Mouse (Mus musculus): ENCODE data around the gene Erlec1. TPM values are rescaled to one million over a fixed set of nuclear protein-coding genes. Genes with fewer than 3 reads are reported as not detected.

Erlec1 gene
- polyA plus RNA-seq, 1 experiment from 2014 or later: 12.6 TPM

- Histone ChIP-seq H3K36me3 (ENCODE audit: control insufficient read depth, insufficient read depth, low read length) (no peaks in the 10 kb centered on the region), H3K4me3 (ENCODE audit: low read depth, low read length) (peak overlapping the region; percentile 79; the same call in 1 of the 2 replicates), H3K4me2 (peak overlapping the region; percentile 32; the same call in 1 of the 2 replicates), H3K9me3 (replicated peaks; ENCODE audit: control insufficient read depth, low read length) (no peaks in the 10 kb centered on the region), H3K4me1 (ENCODE audit: control insufficient read depth, insufficient read depth, low read length) (peaks cover 5% of the 10 kb centered on the region; the same call in 1 of the 2 replicates), H3K9ac (ENCODE audit: low read depth, low read length) (no peak overlapping the region), H3K27ac (ENCODE audit: low read depth, low read length) (no peak overlapping the region), H3K27me3 (ENCODE audit: control insufficient read depth, insufficient read depth, low read length) (no peaks in the 10 kb centered on the region)
- ATAC-seq (replicated peaks; ENCODE audit: insufficient number of reproducible peaks, low FRiP score, low TSS enrichment): no peak
- WGBS (ENCODE audit: insufficient replicate concordance): 58% methylated on average over 2 of the region's 2 CpGs
Observed at GRCm38 (mm10) chr11:30985237-30985636, 31.1 kb upstream of the Erlec1 start.

- 1% methylated on average over 32 of the region's 32 CpGs for WGBS (ENCODE audit: insufficient replicate concordance)
- ATAC-seq (replicated peaks; ENCODE audit: insufficient number of reproducible peaks, low FRiP score, low TSS enrichment): peak; percentile 80
- peak overlapping the region; percentile 94 for H3K9ac ChIP-seq (ENCODE audit: low read depth, low read length)
Observed at GRCm38 (mm10) chr11:30953469-30954154, 523 bp downstream of the Erlec1 start.

GRCm38 (mm10) chr11:30952829-30953228 lies 1.3 kb downstream of the Erlec1 start:
- peak overlapping the region; percentile 67 for H3K4me2 ChIP-seq
- H3K9me3 ChIP-seq (replicated peaks; ENCODE audit: control insufficient read depth, low read length): no peaks in the 10 kb centered on the region
- WGBS (ENCODE audit: insufficient replicate concordance): 66% methylated on average over 5 of the region's 5 CpGs
- peak overlapping the region; percentile 94 for H3K9ac ChIP-seq (ENCODE audit: low read depth, low read length)
- no peak overlapping the region for H3K27ac ChIP-seq (ENCODE audit: low read depth, low read length)
- peak overlapping the region; percentile 87 for H3K4me3 ChIP-seq (ENCODE audit: low read depth, low read length)
- H3K27me3 ChIP-seq (ENCODE audit: control insufficient read depth, insufficient read depth, low read length): no peaks in the 10 kb centered on the region
- H3K4me1 ChIP-seq (ENCODE audit: control insufficient read depth, insufficient read depth, low read length): peaks cover 8% of the 10 kb centered on the region; the same call in 1 of the 2 replicates
- H3K36me3 ChIP-seq (ENCODE audit: control insufficient read depth, insufficient read depth, low read length): peaks cover 11% of the 10 kb centered on the region
- no peak for ATAC-seq (replicated peaks; ENCODE audit: insufficient number of reproducible peaks, low FRiP score, low TSS enrichment)

More at GRCm38 (mm10) chr11:30953469-30954154, 523 bp downstream of the Erlec1 start:
- Histone ChIP-seq H3K27ac (ENCODE audit: low read depth, low read length) (peak overlapping the region; percentile 78), H3K4me2 (peak overlapping the region; percentile 67), H3K4me3 (ENCODE audit: low read depth, low read length) (peak overlapping the region; percentile 87), H3K4me1 (ENCODE audit: control insufficient read depth, insufficient read depth, low read length) (peaks cover 8% of the 10 kb centered on the region; the same call in 1 of the 2 replicates), H3K36me3 (ENCODE audit: control insufficient read depth, insufficient read depth, low read length) (peaks cover 6% of the 10 kb centered on the region), H3K9me3 (replicated peaks; ENCODE audit: control insufficient read depth, low read length) (no peaks in the 10 kb centered on the region), H3K27me3 (ENCODE audit: control insufficient read depth, insufficient read depth, low read length) (no peaks in the 10 kb centered on the region)

- H3K4me1 ChIP-seq (ENCODE audit: control insufficient read depth, insufficient read depth, low read length): no peaks in the 10 kb centered on the region
- no peak overlapping the region for H3K4me2 ChIP-seq
- no peak overlapping the region for H3K9ac ChIP-seq (ENCODE audit: low read depth, low read length)
- no peak overlapping the region for H3K27ac ChIP-seq (ENCODE audit: low read depth, low read length)
- no peaks in the 10 kb centered on the region for H3K9me3 ChIP-seq (replicated peaks; ENCODE audit: control insufficient read depth, low read length)
- no peak overlapping the region for H3K4me3 ChIP-seq (ENCODE audit: low read depth, low read length)
- WGBS (ENCODE audit: insufficient replicate concordance): 93% methylated on average over 2 of the region's 2 CpGs
- ATAC-seq (replicated peaks; ENCODE audit: insufficient number of reproducible peaks, low FRiP score, low TSS enrichment): no peak
- peaks cover 32% of the 10 kb centered on the region for H3K36me3 ChIP-seq (ENCODE audit: control insufficient read depth, insufficient read depth, low read length)
- no peaks in the 10 kb centered on the region for H3K27me3 ChIP-seq (ENCODE audit: control insufficient read depth, insufficient read depth, low read length)
Observed at GRCm38 (mm10) chr11:30943522-30943921, 10.6 kb downstream of the Erlec1 start.

- WGBS (ENCODE audit: insufficient replicate concordance): 100% methylated on average over 1 of the region's 1 CpGs
- no peaks in the 10 kb centered on the region for H3K27me3 ChIP-seq (ENCODE audit: control insufficient read depth, insufficient read depth, low read length)
- H3K4me1 ChIP-seq (ENCODE audit: control insufficient read depth, insufficient read depth, low read length): no peaks in the 10 kb centered on the region
- H3K4me2 ChIP-seq: no peak overlapping the region
- H3K27ac ChIP-seq (ENCODE audit: low read depth, low read length): no peak overlapping the region
- no peak for ATAC-seq (replicated peaks; ENCODE audit: insufficient number of reproducible peaks, low FRiP score, low TSS enrichment)
- no peak overlapping the region for H3K4me3 ChIP-seq (ENCODE audit: low read depth, low read length)
- no peaks in the 10 kb centered on the region for H3K9me3 ChIP-seq (replicated peaks; ENCODE audit: control insufficient read depth, low read length)
- H3K9ac ChIP-seq (ENCODE audit: low read depth, low read length): no peak overlapping the region
- peaks cover 15% of the 10 kb centered on the region for H3K36me3 ChIP-seq (ENCODE audit: control insufficient read depth, insufficient read depth, low read length)
Observed at GRCm38 (mm10) chr11:30928498-30928897, 25.6 kb downstream of the Erlec1 start.

- no peaks in the 10 kb centered on the region for H3K4me1 ChIP-seq (ENCODE audit: control insufficient read depth, insufficient read depth, low read length)
- no peak overlapping the region for H3K4me3 ChIP-seq (ENCODE audit: low read depth, low read length)
- H3K27ac ChIP-seq (ENCODE audit: low read depth, low read length): no peak overlapping the region
- H3K9ac ChIP-seq (ENCODE audit: low read depth, low read length): no peak overlapping the region
- H3K27me3 ChIP-seq (ENCODE audit: control insufficient read depth, insufficient read depth, low read length): no peaks in the 10 kb centered on the region
- H3K36me3 ChIP-seq (ENCODE audit: control insufficient read depth, insufficient read depth, low read length): peaks cover 15% of the 10 kb centered on the region
- no peak for ATAC-seq (replicated peaks; ENCODE audit: insufficient number of reproducible peaks, low FRiP score, low TSS enrichment)
- H3K9me3 ChIP-seq (replicated peaks; ENCODE audit: control insufficient read depth, low read length): no peaks in the 10 kb centered on the region
- H3K4me2 ChIP-seq: no peak overlapping the region
Observed at GRCm38 (mm10) chr11:30928079-30928478, 26.1 kb downstream of the Erlec1 start.

GRCm38 (mm10) chr11:30923283-30923682 lies 30.9 kb downstream of the Erlec1 start:
- Histone ChIP-seq H3K9ac (ENCODE audit: low read depth, low read length) (no peak overlapping the region), H3K27ac (ENCODE audit: low read depth, low read length) (no peak overlapping the region), H3K4me3 (ENCODE audit: low read depth, low read length) (no peak overlapping the region), H3K9me3 (replicated peaks; ENCODE audit: control insufficient read depth, low read length) (no peaks in the 10 kb centered on the region), H3K36me3 (ENCODE audit: control insufficient read depth, insufficient read depth, low read length) (peaks cover 8% of the 10 kb centered on the region), H3K27me3 (ENCODE audit: control insufficient read depth, insufficient read depth, low read length) (no peaks in the 10 kb centered on the region), H3K4me1 (ENCODE audit: control insufficient read depth, insufficient read depth, low read length) (no peaks in the 10 kb centered on the region), H3K4me2 (no peak overlapping the region)
- no peak for ATAC-seq (replicated peaks; ENCODE audit: insufficient number of reproducible peaks, low FRiP score, low TSS enrichment)
- WGBS (ENCODE audit: insufficient replicate concordance): 92% methylated on average over 3 of the region's 3 CpGs

- Histone ChIP-seq H3K4me3 (ENCODE audit: low read depth, low read length) (no peak overlapping the region), H3K9ac (ENCODE audit: low read depth, low read length) (no peak overlapping the region), H3K27ac (ENCODE audit: low read depth, low read length) (no peak overlapping the region), H3K36me3 (ENCODE audit: control insufficient read depth, insufficient read depth, low read length) (peaks cover 5% of the 10 kb centered on the region; the same call in 1 of the 2 replicates), H3K9me3 (replicated peaks; ENCODE audit: control insufficient read depth, low read length) (no peaks in the 10 kb centered on the region), H3K4me1 (ENCODE audit: control insufficient read depth, insufficient read depth, low read length) (no peaks in the 10 kb centered on the region), H3K4me2 (no peak overlapping the region), H3K27me3 (ENCODE audit: control insufficient read depth, insufficient read depth, low read length) (no peaks in the 10 kb centered on the region)
- ATAC-seq (replicated peaks; ENCODE audit: insufficient number of reproducible peaks, low FRiP score, low TSS enrichment): no peak
- WGBS (ENCODE audit: insufficient replicate concordance): 64% methylated on average over 1 of the region's 1 CpGs
Observed at GRCm38 (mm10) chr11:30920641-30921040, 33.5 kb downstream of the Erlec1 start.

GRCm38 (mm10) chr11:30912311-30912710 lies 41.8 kb downstream of the Erlec1 start:
- H3K4me1 ChIP-seq (ENCODE audit: control insufficient read depth, insufficient read depth, low read length): no peaks in the 10 kb centered on the region
- no peak overlapping the region for H3K4me2 ChIP-seq
- 82% methylated on average over 3 of the region's 3 CpGs for WGBS (ENCODE audit: insufficient replicate concordance)
- no peak overlapping the region for H3K9ac ChIP-seq (ENCODE audit: low read depth, low read length)
- no peak overlapping the region for H3K4me3 ChIP-seq (ENCODE audit: low read depth, low read length)
- no peak for ATAC-seq (replicated peaks; ENCODE audit: insufficient number of reproducible peaks, low FRiP score, low TSS enrichment)
- no peaks in the 10 kb centered on the region for H3K9me3 ChIP-seq (replicated peaks; ENCODE audit: control insufficient read depth, low read length)
- no peaks in the 10 kb centered on the region for H3K27me3 ChIP-seq (ENCODE audit: control insufficient read depth, insufficient read depth, low read length)
- no peaks in the 10 kb centered on the region for H3K36me3 ChIP-seq (ENCODE audit: control insufficient read depth, insufficient read depth, low read length)
- H3K27ac ChIP-seq (ENCODE audit: low read depth, low read length): no peak overlapping the region
